Mouse (Mus musculus) CH12.LX (cell line): ENCODE results near the gene Paxbp1. TPM values are rescaled to one million over a fixed set of nuclear protein-coding genes. Genes with fewer than 3 reads are reported as not detected.

ENCODE experiments used
- DNase-seq: peaks from one replicate; pipeline ENCODE4 v3.0.0-alpha.2; 2013; ENCODE audit errors: extremely low read depth
- H3K27ac ChIP-seq: 2 replicates; pipeline ENCODE4 v1.5.1; 2012; ENCODE audit warnings: low read depth, mild to moderate bottlenecking, control low read depth, moderate library complexity; ENCODE audit not compliant: insufficient read depth
- H3K27me3 ChIP-seq: replicated peaks from 2 replicates; pipeline ENCODE3; 2012; ENCODE audit warnings: inconsistent platforms
- H3K36me3 ChIP-seq, 2 experiments: replicated peaks in 1 of 2; 2 replicates each; pipeline versions ENCODE3 to v1.6.1; 2012; ENCODE audit warnings: inconsistent platforms in 1 of 2, low read length in 1 of 2, mild to moderate bottlenecking in 1 of 2, mixed read lengths in 1 of 2, moderate library complexity in 1 of 2; ENCODE audit not compliant: control insufficient read depth in 1 of 2, insufficient read depth in 1 of 2
- H3K4me1 ChIP-seq, 2 experiments: 2 replicates each; pipeline ENCODE4 v1.6.1; 2012; ENCODE audit warnings: inconsistent platforms in 1 of 2, moderate library complexity in 1 of 2; ENCODE audit not compliant: insufficient read depth in 2 of 2, control insufficient read depth in 1 of 2
- H3K4me2 ChIP-seq: 2 replicates; pipeline ENCODE4 v1.6.1; 2012; ENCODE audit warnings: low read depth, mild to moderate bottlenecking, control low read depth; ENCODE audit not compliant: poor library complexity, insufficient read depth, severe bottlenecking
- H3K4me3 ChIP-seq, 3 experiments: fragments of 150-350 bp in 1 of 3; sonication (generic) in 1 of 3; replicated peaks in 1 of 3; 2 replicates each; pipeline versions ENCODE3 to v1.5.1; 2011 to 2012; ENCODE audit warnings: low read depth in 2 of 3, low read length in 2 of 3, mild to moderate bottlenecking in 2 of 3, moderate library complexity in 2 of 3, control low read depth in 1 of 3, improper control_type of control experiment in 1 of 3, inconsistent platforms in 1 of 3, mixed read lengths in 1 of 3; ENCODE audit not compliant: poor library complexity in 1 of 3
- H3K79me2 ChIP-seq: replicated peaks from 2 replicates; pipeline ENCODE4 v1.6.1; 2012; ENCODE audit warnings: mild to moderate bottlenecking, moderate library complexity; ENCODE audit not compliant: control insufficient read depth, poor library complexity, insufficient read depth, severe bottlenecking; ENCODE audit errors: extremely low read depth
- H3K9ac ChIP-seq: 2 replicates; pipeline ENCODE4 v1.6.1; 2012; ENCODE audit warnings: low read depth, mild to moderate bottlenecking, control low read depth, moderate library complexity; ENCODE audit not compliant: insufficient read depth
- H3K9me3 ChIP-seq: replicated peaks from 2 replicates; pipeline ENCODE3; 2012; ENCODE audit warnings: low read length, inconsistent platforms, mixed read lengths
- BHLHE40 ChIP-seq: IDR thresholded peaks from 2 replicates; pipeline ENCODE4 v1.6.1; 2011; ENCODE audit warnings: mild to moderate bottlenecking, low read depth, low read length, improper control_type of control experiment
- CHD1 ChIP-seq: IDR thresholded peaks from 2 replicates; pipeline ENCODE4 v1.6.1; 2012; ENCODE audit warnings: low read depth, low read length, improper control_type of control experiment, inconsistent platforms
- CHD2 ChIP-seq: IDR thresholded peaks from 2 replicates; pipeline ENCODE4 v1.6.1; 2011; ENCODE audit warnings: low read length, improper control_type of control experiment
- ELF1 ChIP-seq: IDR thresholded peaks from 2 replicates; pipeline ENCODE4 v1.6.1; 2014; ENCODE audit warnings: low read depth, mild to moderate bottlenecking, inconsistent platforms, low read length, improper control_type of control experiment
- GABPA ChIP-seq: IDR thresholded peaks from 2 replicates; pipeline ENCODE4 v1.6.1; 2012; ENCODE audit warnings: low read depth, low read length, improper control_type of control experiment, inconsistent platforms; ENCODE audit not compliant: insufficient replicate concordance
- IRF4 ChIP-seq: IDR thresholded peaks from 2 replicates; pipeline ENCODE4 v1.6.1; 2014; ENCODE audit warnings: low read depth, mild to moderate bottlenecking, inconsistent platforms, low read length, improper control_type of control experiment
- JUN ChIP-seq: IDR thresholded peaks from 2 replicates; pipeline ENCODE4 v1.6.1; 2011; ENCODE audit warnings: low read depth, mild to moderate bottlenecking, low read length, improper control_type of control experiment, moderate library complexity; ENCODE audit not compliant: insufficient read depth
- KAT2A ChIP-seq: IDR thresholded peaks from 2 replicates; pipeline ENCODE4 v1.6.1; 2012; ENCODE audit warnings: low read length, improper control_type of control experiment, inconsistent platforms; ENCODE audit not compliant: insufficient replicate concordance
- MAX ChIP-seq: IDR thresholded peaks from 2 replicates; pipeline ENCODE4 v1.6.1; 2011; ENCODE audit warnings: low read length, improper control_type of control experiment
- MXI1 ChIP-seq: IDR thresholded peaks from 2 replicates; pipeline ENCODE4 v1.6.1; 2011; ENCODE audit warnings: mild to moderate bottlenecking, low read depth, low read length, improper control_type of control experiment
- MYC ChIP-seq: IDR thresholded peaks from 2 replicates; pipeline ENCODE4 v1.6.1; 2011; ENCODE audit warnings: low read depth, mild to moderate bottlenecking, improper control_type of control experiment, low read length
- NELFE ChIP-seq: IDR thresholded peaks from 2 replicates; pipeline ENCODE4 v1.6.1; 2011; ENCODE audit warnings: low read depth, low read length, improper control_type of control experiment
- NRF1 ChIP-seq: IDR thresholded peaks from 2 replicates; pipeline ENCODE4 v1.6.1; 2014; ENCODE audit warnings: low read depth, mild to moderate bottlenecking, inconsistent platforms, low read length, improper control_type of control experiment, moderate library complexity
- PAX5 ChIP-seq: IDR thresholded peaks from 2 replicates; pipeline ENCODE4 v1.6.1; 2012; ENCODE audit warnings: low read length, inconsistent platforms, mixed read lengths
- POLR2A ChIP-seq: IDR thresholded peaks from 2 replicates; pipeline ENCODE4 v1.6.1; 2011; ENCODE audit warnings: low read depth, mild to moderate bottlenecking, improper control_type of control experiment, low read length
- TBP ChIP-seq: conservative IDR thresholded peaks from 2 replicates; pipeline ENCODE4 v1.6.1; 2011; ENCODE audit warnings: low read depth, low read length, improper control_type of control experiment
- UBTF ChIP-seq: IDR thresholded peaks from 2 replicates; pipeline ENCODE4 v1.6.1; 2012; ENCODE audit warnings: low read depth, mild to moderate bottlenecking, inconsistent platforms, low read length, improper control_type of control experiment, moderate library complexity
- USF2 ChIP-seq: conservative IDR thresholded peaks from 2 replicates; pipeline ENCODE4 v1.6.1; 2011; ENCODE audit warnings: low read depth, low read length, improper control_type of control experiment
- ZMIZ1 ChIP-seq: IDR thresholded peaks from 2 replicates; pipeline ENCODE4 v1.6.1; 2012; ENCODE audit warnings: low read depth, mild to moderate bottlenecking, inconsistent platforms, low read length, improper control_type of control experiment
- ZNF384 ChIP-seq: IDR thresholded peaks from 2 replicates; pipeline ENCODE4 v1.6.1; 2012; ENCODE audit warnings: low read depth, low read length, improper control_type of control experiment, inconsistent platforms
- dilution Hi-C: fragments of 300-500 bp; cut with MboI; formaldehyde crosslinking; loops from 2 replicates; pipeline ENCODE4 v1.14.3; 2020; ENCODE audit warnings: low sequenced_read_pairs; ENCODE audit not compliant: extremely low pct_unique_long_range_greater_than_20kb, extremely low pct_ligation_motif_present
- in situ Hi-C: fragments of 300-500 bp; cut with MboI; formaldehyde crosslinking; loops from 3 replicates; pipeline ENCODE4 v1.14.3; 2019; ENCODE audit warnings: low sequenced_read_pairs, low pct_ligation_motif_present, low pct_unique_long_range_greater_than_20kb, mixed read lengths
- polyA plus RNA-seq: library from polyadenylated mRNA; unstranded; fragments of >175 nt; gene quantifications from 2 replicates; pipeline ENCODE4 v1.2.1, GENCODE M21; 2012; ENCODE audit warnings: low read depth; ENCODE audit not compliant: insufficient read length
- total RNA-seq, 2 experiments: library from RNA; depleted of rRNA; stranded (reverse); fragments of 300-350 nt in 1 of 2; fragments of >200 nt in 1 of 2; gene quantifications; 2 replicates each; pipeline ENCODE4 v1.2.3; 2012 to 2014

Gene Paxbp1
- total and polyA plus RNA-seq, 3 experiments, result 39.4 to 77.1 (median 74.4) TPM

DNA sequence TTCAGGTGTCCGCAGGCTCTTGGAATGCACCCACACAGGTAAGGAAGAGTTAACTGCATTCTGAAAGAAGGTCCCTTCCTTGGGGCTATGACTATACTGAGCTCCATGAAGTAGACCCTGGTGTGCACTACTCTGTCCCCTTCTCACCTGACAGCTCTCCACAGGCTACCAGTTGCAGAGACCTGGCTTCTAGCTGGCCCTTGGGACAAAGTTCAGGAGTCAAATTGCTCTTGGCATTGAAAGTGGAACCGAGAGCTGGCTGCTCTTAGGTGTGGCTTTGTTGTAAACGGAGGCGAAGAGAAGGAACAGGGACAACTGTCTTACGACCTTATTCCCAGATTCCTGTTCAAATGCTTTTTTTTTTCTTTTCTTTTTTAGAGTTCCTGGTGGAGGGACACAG lies 10.8 kb upstream of the Paxbp1 start:
- H3K27me3 ChIP-seq, result peaks cover 70% of the 10 kb centered on the region

DNA sequence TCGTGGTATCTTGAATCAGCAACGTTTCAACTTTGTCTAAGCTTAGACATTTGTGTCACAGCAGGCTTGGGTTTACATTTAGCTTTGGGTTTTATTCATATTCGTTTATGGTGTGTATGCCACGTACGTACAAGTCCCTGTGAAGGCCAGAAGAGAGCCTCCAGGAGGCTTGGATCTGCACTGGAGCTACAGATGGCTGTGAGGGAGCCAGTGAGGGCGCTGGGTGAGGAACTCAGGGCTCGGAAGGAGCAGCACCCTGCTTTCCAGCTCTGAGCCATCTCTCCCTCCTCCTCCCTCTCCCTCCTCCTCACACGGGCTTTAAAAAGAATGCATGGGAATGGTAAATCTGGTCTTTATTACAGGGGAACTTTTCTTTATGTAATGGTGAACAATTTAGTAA lies 9.3 kb upstream of the Paxbp1 start:
- dilution Hi-C loops, result no loop called here
- peaks cover 0 to 3% of the 10 kb centered on the region in 2 experiments; a peak in 1 of 4 replicates for H3K4me1 ChIP-seq

More for the DNA sequence above, 10.8 kb upstream of the Paxbp1 start:
- dilution Hi-C loops (no loop called here), in situ Hi-C loops (no loop called here)
- Histone ChIP-seq H3K9ac (no peak overlapping the region), H3K4me3 (no peak overlapping the region), H3K4me2 (no peak overlapping the region), H3K27ac (no peak overlapping the region), H3K9me3 (no peaks in the 10 kb centered on the region), H3K79me2 (no peaks in the 10 kb centered on the region), H3K4me1 (peaks cover 0 to 6% of the 10 kb centered on the region in 2 experiments; a peak in 2 of 4 replicates), H3K36me3 (no peaks in the 10 kb centered on the region)
- no peak for DNase-seq
- no peak for TF ChIP-seq ZNF384
- TF ChIP-seq PAX5, result no peak
- TF ChIP-seq TBP, result no peak
- TF ChIP-seq ZMIZ1, result no peak
- TF ChIP-seq MYC, result no peak
- no peak for TF ChIP-seq BHLHE40
- TF ChIP-seq MAX, result no peak
- no peak for TF ChIP-seq ELF1
- no peak for TF ChIP-seq USF2
- TF ChIP-seq UBTF, result no peak
- no peak for TF ChIP-seq CHD2
- TF ChIP-seq NRF1, result no peak
- no peak for TF ChIP-seq GABPA
- TF ChIP-seq JUN, result no peak
- TF ChIP-seq NELFE, result no peak
- no peak for TF ChIP-seq IRF4
- no peak for TF ChIP-seq KAT2A
- TF ChIP-seq MXI1, result no peak
- no peak for TF ChIP-seq POLR2A

More for the DNA sequence above, 9.3 kb upstream of the Paxbp1 start:
- Histone ChIP-seq H3K36me3 (no peaks in the 10 kb centered on the region), H3K4me2 (no peak overlapping the region), H3K27me3 (peaks cover 67% of the 10 kb centered on the region), H3K79me2 (no peaks in the 10 kb centered on the region), H3K9ac (no peak overlapping the region), H3K27ac (no peak overlapping the region), H3K4me3 (no peak overlapping the region)
- in situ Hi-C loops, result no loop called here
- no peak for DNase-seq
- TF ChIP-seq UBTF (no peak), CHD1 (no peak)
- TF ChIP-seq, all 38 proteins: peak for 0
- no peaks in the 10 kb centered on the region for H3K9me3 ChIP-seq
